In genomic region chr1:15007663-15008344, GRCm38 (mm10) we compare ENCODE assay signal across 8 mouse cellular contexts.
DNase-seq lines count a peak whose midpoint lies in the region; ATAC-seq and TF ChIP-seq lines count a peak whose summit lies in the region.

No protein-coding gene starts in this region.

- peak; percentile 68 for TF ChIP-seq CTCF in liver, postnatal 0 days (IDR thresholded peaks at IDR 0.05; ENCODE audit: low read depth)

- no peaks in the 10 kb centered on the region for H3K27me3 ChIP-seq in liver, postnatal 0 days (ENCODE audit: insufficient read depth, low read length)
- no peaks in the 10 kb centered on the region for H3K27me3 ChIP-seq in hindbrain, embryonic 15.5 days

- no peak overlapping the region for H3K4me3 ChIP-seq in liver, postnatal 0 days (ENCODE audit: low read depth, low read length)
- H3K4me3 ChIP-seq in hindbrain, embryonic 15.5 days, result no peak overlapping the region

- H3K9me3 ChIP-seq in liver, postnatal 0 days (ENCODE audit: low read length), result no peaks in the 10 kb centered on the region
- H3K9me3 ChIP-seq in hindbrain, embryonic 15.5 days, result no peaks in the 10 kb centered on the region

- H3K27ac ChIP-seq in liver, postnatal 0 days (ENCODE audit: low read depth), result no peak overlapping the region
- no peak overlapping the region for H3K27ac ChIP-seq in hindbrain, embryonic 15.5 days (replicated peaks)

- 3% methylated on average over 3 of the region's 3 CpGs for WGBS in liver, postnatal 0 days (ENCODE audit: insufficient replicate concordance)
- WGBS in hindbrain, embryonic 15.5 days, result 4% methylated on average over 3 of the region's 3 CpGs

- TF ChIP-seq EP300 in liver, postnatal 0 days (IDR thresholded peaks at IDR 0.05; ENCODE audit: low read depth), result no peak

- DNase-seq in cerebellum, postnatal 36 days, result no peak
- DNase-seq in liver, postnatal 0 days, result no peak
- DNase-seq in liver, result no peak
- DNase-seq in skeletal muscle tissue, adult 2 months (ENCODE audit: low read depth, low spot score), result peak; percentile 5
- DNase-seq in heart, adult 9 months (ENCODE audit: low spot score in 2 of 2), result no peak
- no peak for DNase-seq in layer of hippocampus, adult 8-10 months (ENCODE audit: low spot score in 2 of 2)

- peak; percentile 52; the same call in 1 of the 2 replicates for ATAC-seq in cerebellum, adult (ENCODE audit: insufficient number of reproducible peaks, low FRiP score, low TSS enrichment)
- ATAC-seq in liver, postnatal 0 days, result no peak
- peak; percentile 61; the same call in 1 of the 2 replicates for ATAC-seq in hindbrain, embryonic 15.5 days (ENCODE audit: low FRiP score, low read depth)

- H3K9ac ChIP-seq in liver, postnatal 0 days (replicated peaks), result no peak overlapping the region
- no peak overlapping the region for H3K9ac ChIP-seq in hindbrain, embryonic 15.5 days

- H3K36me3 ChIP-seq in liver, postnatal 0 days (replicated peaks; ENCODE audit: insufficient read depth, low read length), result no peaks in the 10 kb centered on the region
- H3K36me3 ChIP-seq in hindbrain, embryonic 15.5 days, result no peaks in the 10 kb centered on the region

- H3K4me1 ChIP-seq in liver, postnatal 0 days (ENCODE audit: insufficient read depth), result no peaks in the 10 kb centered on the region
- H3K4me1 ChIP-seq in hindbrain, embryonic 15.5 days (replicated peaks), result no peaks in the 10 kb centered on the region

- no peak overlapping the region for H3K4me2 ChIP-seq in liver, postnatal 0 days (ENCODE audit: low read depth, low read length)
- H3K4me2 ChIP-seq in hindbrain, embryonic 15.5 days, result no peak overlapping the region
